Mouse (Mus musculus): ENCODE results near the gene Slc30a9.

Gene Slc30a9

GRCm38 (mm10) chr5:67312522-67312851 is 5.7 kb downstream of the Slc30a9 start:
- no peak for DNase-seq (ENCODE audit: low read depth, low spot score)

- DNase-seq (ENCODE audit: low read depth, low spot score) = peak; percentile 6
These were observed 15.0 kb downstream of the Slc30a9 start for GRCm38 (mm10) chr5:67321656-67322268.

- DNase-seq (ENCODE audit: low read depth, low spot score) = no peak
These were observed 17.3 kb downstream of the Slc30a9 start for GRCm38 (mm10) chr5:67324032-67324431.

- DNase-seq (ENCODE audit: low read depth, low spot score) = no peak
These were observed 34.1 kb downstream of the Slc30a9 start for GRCm38 (mm10) chr5:67340811-67341210.

- no peak for DNase-seq (ENCODE audit: low read depth, low spot score)
These were observed 40.3 kb downstream of the Slc30a9 start for GRCm38 (mm10) chr5:67347060-67347459.

GRCm38 (mm10) chr5:67348949-67349348 is 42.2 kb downstream of the Slc30a9 start:
- DNase-seq (ENCODE audit: low read depth, low spot score) = peak; percentile 71

- no peak for DNase-seq (ENCODE audit: low read depth, low spot score)
These were observed 55.6 kb downstream of the Slc30a9 start for GRCm38 (mm10) chr5:67362316-67362715.

- DNase-seq (ENCODE audit: low read depth, low spot score) = no peak
These were observed 56.2 kb downstream of the Slc30a9 start for GRCm38 (mm10) chr5:67362931-67363330.

GRCm38 (mm10) chr5:67377044-67377621 is 70.4 kb downstream of the Slc30a9 start:
- no peak for DNase-seq (ENCODE audit: low read depth, low spot score)

GRCm38 (mm10) chr5:67381690-67382089 is 74.9 kb downstream of the Slc30a9 start:
- no peak for DNase-seq (ENCODE audit: low read depth, low spot score)

- DNase-seq (ENCODE audit: low read depth, low spot score) = no peak
These were observed 75.8 kb downstream of the Slc30a9 start for GRCm38 (mm10) chr5:67382556-67382955.

GRCm38 (mm10) chr5:67393951-67394350 is 87.2 kb downstream of the Slc30a9 start:
- DNase-seq (ENCODE audit: low read depth, low spot score) = no peak

GRCm38 (mm10) chr5:67395211-67395851 is 88.6 kb downstream of the Slc30a9 start:
- DNase-seq (ENCODE audit: low read depth, low spot score) = no peak

GRCm38 (mm10) chr5:67397186-67397585 is 90.4 kb downstream of the Slc30a9 start:
- no peak for DNase-seq (ENCODE audit: low read depth, low spot score)

- no peak for DNase-seq (ENCODE audit: low read depth, low spot score)
These were observed 93.3 kb downstream of the Slc30a9 start for GRCm38 (mm10) chr5:67399876-67400607.

- DNase-seq (ENCODE audit: low read depth, low spot score) = no peak
These were observed 94.1 kb downstream of the Slc30a9 start for GRCm38 (mm10) chr5:67400608-67401480.

- no peak for DNase-seq (ENCODE audit: low read depth, low spot score)
These were observed 94.9 kb downstream of the Slc30a9 start for GRCm38 (mm10) chr5:67401612-67402011.

GRCm38 (mm10) chr5:67404380-67404779 is 97.6 kb downstream of the Slc30a9 start:
- no peak for DNase-seq (ENCODE audit: low read depth, low spot score)

GRCm38 (mm10) chr5:67404919-67405318 is 98.2 kb downstream of the Slc30a9 start:
- DNase-seq (ENCODE audit: low read depth, low spot score) = no peak
